Mouse (Mus musculus) embryonic facial prominence, embryonic 11.5 days (tissue): ENCODE measurements at regions not wholly inside any gene's neighbourhood (a gene's known extent, or its start where the extent isn't known, plus 50 kb on each side); places are given as distances from the start of the nearest gene placed in this dataset.

Experiments used
- ATAC-seq: fragments of 200-750 bp; cut with Nextera tagmentation; replicated peaks from 2 replicates; pipeline ENCODE4 v1.8.0; 2017; ENCODE audit warnings: low read depth; ENCODE audit not compliant: insufficient number of reproducible peaks, low FRiP score, low TSS enrichment
- DNase-seq: peaks from one replicate; pipeline ENCODE4 v3.0.0-alpha.2; 2015; ENCODE audit warnings: low spot score
- H3K27ac ChIP-seq: fragments of 300-500 bp; sonication (generic); replicated peaks from 2 replicates; pipeline ENCODE4 v1.5.1; 2014; ENCODE audit warnings: mild to moderate bottlenecking, low read depth, low read length, control low read depth
- H3K27me3 ChIP-seq: fragments of 300-500 bp; sonication (generic); 2 replicates; pipeline ENCODE4 v1.6.1; 2014; ENCODE audit warnings: mild to moderate bottlenecking, low read length, moderate library complexity, mixed read lengths; ENCODE audit not compliant: control insufficient read depth, insufficient read depth
- H3K36me3 ChIP-seq: fragments of 300-500 bp; sonication (generic); replicated peaks from 2 replicates; pipeline ENCODE4 v1.6.1; 2014; ENCODE audit warnings: low read depth, mild to moderate bottlenecking, low read length, moderate library complexity, mixed read lengths; ENCODE audit not compliant: control insufficient read depth, insufficient read depth
- H3K4me1 ChIP-seq: fragments of 300-500 bp; sonication (generic); 2 replicates; pipeline ENCODE4 v1.6.1; 2014; ENCODE audit warnings: low read length, mixed read lengths; ENCODE audit not compliant: control insufficient read depth, insufficient read depth
- H3K4me2 ChIP-seq: fragments of 300-500 bp; sonication (generic); 2 replicates; pipeline ENCODE4 v1.6.1; 2014; ENCODE audit warnings: low read depth, mild to moderate bottlenecking, control low read depth, low read length, moderate library complexity
- H3K4me3 ChIP-seq: fragments of 300-500 bp; sonication (generic); 2 replicates; pipeline ENCODE4 v1.5.1; 2014; ENCODE audit warnings: low read depth, low read length, control low read depth
- H3K9ac ChIP-seq: fragments of 300-500 bp; sonication (generic); replicated peaks from 2 replicates; pipeline ENCODE4 v1.6.1; 2014; ENCODE audit warnings: mild to moderate bottlenecking, control low read depth, low read length
- H3K9me3 ChIP-seq: fragments of 300-500 bp; sonication (generic); replicated peaks from 2 replicates; pipeline ENCODE4 v1.6.1; 2016; ENCODE audit warnings: mild to moderate bottlenecking, low read length, inconsistent platforms, mixed read lengths; ENCODE audit not compliant: control insufficient read depth
- WGBS: fragments of 180-500 bp; shearing (Covaris S2); extraction: QIAGEN DNeasy Blood & Tissue Kit; methylation state at CpG from one replicate; pipeline ENCODE4 v1.1.7; 2014; 5-methylcytosine and 5-hydroxymethylcytosine counted together

- Histone ChIP-seq H3K4me3 (no peak overlapping the region), H3K4me2 (no peak overlapping the region), H3K27ac (no peak overlapping the region), H3K9me3 (no peaks in the 10 kb centered on the region), H3K9ac (no peak overlapping the region), H3K27me3 (no peaks in the 10 kb centered on the region), H3K4me1 (no peaks in the 10 kb centered on the region; the same call in 1 of the 2 replicates), H3K36me3 (no peaks in the 10 kb centered on the region)
- DNase-seq (no peak), ATAC-seq (no peak)
- 23% methylated on average over 8 of the region's 8 CpGs for WGBS
Observed at GRCm38 (mm10) chr5:111917643-111918252, 184.0 kb downstream of the Gm26897 start.

GRCm38 (mm10) chr5:111918888-111919287, 185.2 kb downstream of the Gm26897 start:
- Histone ChIP-seq H3K27ac (no peak overlapping the region), H3K4me2 (no peak overlapping the region), H3K9ac (no peak overlapping the region), H3K9me3 (no peaks in the 10 kb centered on the region), H3K27me3 (no peaks in the 10 kb centered on the region), H3K4me1 (no peaks in the 10 kb centered on the region; the same call in 1 of the 2 replicates), H3K36me3 (no peaks in the 10 kb centered on the region), H3K4me3 (no peak overlapping the region)
- ATAC-seq (no peak), DNase-seq (no peak)
- WGBS, result 72% methylated on average over 14 of the region's 14 CpGs

GRCm38 (mm10) chr5:111922991-111923701, 189.4 kb downstream of the Gm26897 start:
- DNase-seq, result no peak
- Histone ChIP-seq H3K4me3 (no peak overlapping the region), H3K4me1 (no peaks in the 10 kb centered on the region; the same call in 1 of the 2 replicates), H3K9ac (no peak overlapping the region), H3K9me3 (no peaks in the 10 kb centered on the region), H3K27ac (no peak overlapping the region), H3K36me3 (no peaks in the 10 kb centered on the region), H3K27me3 (no peaks in the 10 kb centered on the region), H3K4me2 (no peak overlapping the region)
- 50% methylated on average over 18 of the region's 18 CpGs for WGBS
- ATAC-seq, result peak; percentile 78; the same call in 1 of the 2 replicates

GRCm38 (mm10) chr5:111925757-111926156, 192.0 kb downstream of the Gm26897 start:
- Histone ChIP-seq H3K27me3 (no peaks in the 10 kb centered on the region), H3K4me2 (no peak overlapping the region), H3K36me3 (no peaks in the 10 kb centered on the region), H3K4me3 (no peak overlapping the region), H3K27ac (no peak overlapping the region), H3K9me3 (no peaks in the 10 kb centered on the region), H3K9ac (no peak overlapping the region), H3K4me1 (no peaks in the 10 kb centered on the region; the same call in 1 of the 2 replicates)
- ATAC-seq, result no peak
- WGBS, result 64% methylated on average over 6 of the region's 6 CpGs
- DNase-seq, result no peak

GRCm38 (mm10) chr5:111929180-111929990, 195.7 kb downstream of the Gm26897 start:
- no peak overlapping the region for H3K27ac ChIP-seq
- H3K9ac ChIP-seq, result no peak overlapping the region
- H3K4me3 ChIP-seq, result no peak overlapping the region
- H3K9me3 ChIP-seq, result no peaks in the 10 kb centered on the region
- H3K36me3 ChIP-seq, result no peaks in the 10 kb centered on the region
- WGBS, result 31% methylated on average over 15 of the region's 15 CpGs
- no peaks in the 10 kb centered on the region for H3K4me1 ChIP-seq
- ATAC-seq (no peak), DNase-seq (peak; percentile 29)
- H3K27me3 ChIP-seq, result no peaks in the 10 kb centered on the region
- no peak overlapping the region for H3K4me2 ChIP-seq

GRCm38 (mm10) chr5:111929991-111930339, 196.2 kb downstream of the Gm26897 start:
- H3K4me3 ChIP-seq, result no peak overlapping the region
- H3K36me3 ChIP-seq, result no peaks in the 10 kb centered on the region
- no peaks in the 10 kb centered on the region for H3K4me1 ChIP-seq
- H3K4me2 ChIP-seq, result no peak overlapping the region
- ATAC-seq, result no peak
- H3K27me3 ChIP-seq, result no peaks in the 10 kb centered on the region
- no peaks in the 10 kb centered on the region for H3K9me3 ChIP-seq
- no peak overlapping the region for H3K27ac ChIP-seq
- 46% methylated on average over 3 of the region's 3 CpGs for WGBS
- H3K9ac ChIP-seq, result no peak overlapping the region
- DNase-seq, result no peak

- DNase-seq (peak; percentile 18), ATAC-seq (no peak)
- Histone ChIP-seq H3K27me3 (no peaks in the 10 kb centered on the region), H3K4me1 (no peaks in the 10 kb centered on the region), H3K36me3 (no peaks in the 10 kb centered on the region), H3K4me3 (no peak overlapping the region), H3K9ac (no peak overlapping the region), H3K9me3 (no peaks in the 10 kb centered on the region), H3K4me2 (no peak overlapping the region), H3K27ac (no peak overlapping the region)
- 72% methylated on average over 3 of the region's 3 CpGs for WGBS
Observed at GRCm38 (mm10) chr5:111931733-111932132, 198.0 kb downstream of the Gm26897 start.
